Mouse (Mus musculus) neutrophil, adult 5-6 weeks (primary cell): ENCODE measurements around the gene Tmem170. TPM values are rescaled to one million over a fixed set of nuclear protein-coding genes. Genes with fewer than 3 reads are reported as not detected.

Experiments used
- ATAC-seq: fragments of 151-379, 151-347 bp; 2 replicates; pipeline ENCODE4 v1.8.0; 2017; ENCODE audit warnings: mild to moderate bottlenecking, moderate TSS enrichment; ENCODE audit not compliant: insufficient number of reproducible peaks, poor library complexity, low FRiP score, severe bottlenecking; ENCODE audit errors: extremely low read depth
- total RNA-seq: library from RNA; stranded (forward); fragments of 200-1000 nt; gene quantifications from 2 replicates; pipeline ENCODE4 v1.2.3, GENCODE M21; 2017

Tmem170 gene
- total RNA-seq, 1 experiment from 2014 or later, result 4.1 TPM

DNA sequence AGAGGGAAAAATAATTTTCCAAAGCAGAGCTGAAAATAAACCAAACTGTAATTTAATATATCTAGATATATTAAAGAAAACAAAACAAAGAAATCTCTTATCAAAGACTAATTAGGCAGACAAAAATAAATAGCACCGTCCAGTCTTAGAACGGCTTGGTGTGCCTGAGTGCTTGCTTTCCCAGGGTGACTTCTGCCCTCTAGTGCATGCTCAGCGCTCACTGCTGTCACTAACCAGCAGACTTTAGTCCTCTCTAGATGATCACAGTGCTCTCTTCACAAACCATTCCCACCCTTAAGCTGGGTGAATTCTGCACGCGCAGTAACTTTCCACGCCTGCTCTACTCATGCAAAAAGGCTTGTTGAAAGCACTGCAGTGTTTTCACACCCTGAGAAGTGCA, 51.3 kb downstream of the Tmem170 start:
- no peak for ATAC-seq

DNA sequence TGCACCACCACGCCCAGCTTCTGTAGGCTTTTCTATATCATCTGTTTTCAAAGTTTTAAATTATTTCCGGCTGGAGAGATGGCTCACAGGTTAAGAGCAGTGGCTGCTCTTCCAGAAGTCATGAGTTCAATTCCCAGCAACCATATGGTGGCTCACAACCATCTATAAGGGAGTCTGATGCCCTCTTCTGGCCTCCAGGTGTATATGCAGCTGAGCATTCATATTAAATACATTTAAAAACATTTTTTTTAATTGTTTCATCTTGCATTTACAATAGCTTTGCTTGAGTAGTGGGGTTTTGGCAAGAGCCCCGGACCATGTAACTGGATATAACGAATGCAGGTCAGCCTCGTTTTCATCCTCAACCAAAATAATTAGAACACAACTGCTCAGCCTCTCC, 52.2 kb downstream of the Tmem170 start:
- no peak for ATAC-seq

GRCm38 (mm10) chr8:111821199-111821598, 55.4 kb downstream of the Tmem170 start:
- peak; percentile 97 for ATAC-seq

GRCm38 (mm10) chr8:111820691-111821090, 55.9 kb downstream of the Tmem170 start:
- ATAC-seq, result no peak

DNA sequence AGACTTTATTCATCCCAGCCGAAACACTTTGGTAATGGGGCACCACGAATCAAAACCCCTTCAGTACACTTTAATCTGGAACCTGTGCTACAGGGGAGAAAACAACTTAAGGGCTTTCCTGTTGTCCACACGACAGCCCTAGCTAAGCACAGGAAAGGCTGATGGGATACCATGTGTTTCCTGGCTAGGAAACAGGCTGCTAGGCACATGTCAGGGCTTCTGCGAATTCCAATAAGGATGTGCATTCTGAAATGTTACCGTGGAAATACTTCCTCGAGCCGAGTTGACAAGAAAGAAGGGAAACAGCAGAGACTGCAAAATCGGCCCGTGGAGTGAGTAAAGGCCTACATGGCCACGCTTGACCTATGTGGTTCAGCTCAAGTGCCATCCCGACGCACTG, 56.5 kb downstream of the Tmem170 start:
- no peak for ATAC-seq

- ATAC-seq, result no peak
Measured at GRCm38 (mm10) chr8:111818556-111818955, 58.0 kb downstream of the Tmem170 start.

GRCm38 (mm10) chr8:111815078-111815477, 61.5 kb downstream of the Tmem170 start:
- no peak for ATAC-seq

GRCm38 (mm10) chr8:111813818-111814217, 62.7 kb downstream of the Tmem170 start:
- ATAC-seq, result no peak

Other genes starting within 250 kb of the Tmem170 start
- gene Ldhd, start 246.4 kb downstream of the Tmem170 start, total RNA-seq, result 0.74 TPM in 1 of 2 replicates, not detected in the other
- 26.1 and 27.6 TPM in 2 replicates for gene Zfp1, start 233.3 kb downstream of the Tmem170 start, total RNA-seq
- gene Ctrb1, start 185.7 kb downstream of the Tmem170 start, total RNA-seq, result not detected in 2 replicates
- 0.23 TPM in 1 of 2 replicates, not detected in the other for gene Bcar1, start 132.9 kb downstream of the Tmem170 start, total RNA-seq
- 78.2 and 89.3 TPM in 2 replicates for gene Cfdp1, start 22.5 kb downstream of the Tmem170 start, total RNA-seq
- not detected in 2 replicates for gene Chst5, start 33.7 kb upstream of the Tmem170 start, total RNA-seq
- 0.47 and 1.2 TPM in 2 replicates for gene Tmem231, start 57.1 kb upstream of the Tmem170 start, total RNA-seq
- gene Gabarapl2, start 64.0 kb upstream of the Tmem170 start, total RNA-seq, result 76.9 and 79.2 TPM in 2 replicates
- 4.9 and 8.3 TPM in 2 replicates for gene Adat1, start 115.6 kb upstream of the Tmem170 start, total RNA-seq
- 48.9 and 54.5 TPM in 2 replicates for gene Kars, start 134.6 kb upstream of the Tmem170 start, total RNA-seq
- 16.9 and 24.1 TPM in 2 replicates for gene Terf2ip, start 134.6 kb upstream of the Tmem170 start, total RNA-seq
- 0.35 TPM in 1 of 2 replicates, not detected in the other for gene Gm6793, start 138.3 kb upstream of the Tmem170 start, total RNA-seq